Mouse (Mus musculus): ENCODE data around the gene Zfp936. TPM values are rescaled to one million over a fixed set of nuclear protein-coding genes. Genes with fewer than 3 reads are reported as not detected.

The Zfp936 gene
- not detected for polyA plus RNA-seq (2012; fragmentation: generic; extraction: Trizol)

GRCm38 (mm10) chr7:43113929-43114328 lies at the start of gene Zfp936:
Gene Zfp936, plus strand, starts transcription at chr7:43114229.

Other genes starting within 250 kb of the Zfp936 start
- not detected for gene Gm2381, start 247.0 kb upstream of the Zfp936 start, polyA plus RNA-seq (2012; fragmentation: generic; extraction: Trizol)
- gene Vmn2r63, start 180.4 kb upstream of the Zfp936 start, polyA plus RNA-seq (2012; fragmentation: generic; extraction: Trizol): under 1 TPM in 1 of 2 experiments, not detected in 1; under 0.01 TPM
- gene Gm9268, start 95.5 kb upstream of the Zfp936 start, polyA plus RNA-seq (2012; fragmentation: generic; extraction: Trizol): not detected
- gene Zfp715, start 199.1 kb downstream of the Zfp936 start, polyA plus RNA-seq (2012; fragmentation: generic; extraction: Trizol): 1 to 10 TPM in 1 of 2 experiments, under 1 TPM in 1; 0.14 to 1.3 TPM
- not detected for gene Siglecf, start 237.1 kb downstream of the Zfp936 start, polyA plus RNA-seq (2012; fragmentation: generic; extraction: Trizol)

All from C3H10T1/2 (cell line).